Mouse (Mus musculus) liver (tissue): ENCODE results near the gene Cdc7.

ENCODE experiments used
- DNase-seq: peaks from one replicate; pipeline ENCODE4 v3.0.0-alpha.2; 2020; ENCODE audit warnings: mixed read lengths

The Cdc7 gene

DNA sequence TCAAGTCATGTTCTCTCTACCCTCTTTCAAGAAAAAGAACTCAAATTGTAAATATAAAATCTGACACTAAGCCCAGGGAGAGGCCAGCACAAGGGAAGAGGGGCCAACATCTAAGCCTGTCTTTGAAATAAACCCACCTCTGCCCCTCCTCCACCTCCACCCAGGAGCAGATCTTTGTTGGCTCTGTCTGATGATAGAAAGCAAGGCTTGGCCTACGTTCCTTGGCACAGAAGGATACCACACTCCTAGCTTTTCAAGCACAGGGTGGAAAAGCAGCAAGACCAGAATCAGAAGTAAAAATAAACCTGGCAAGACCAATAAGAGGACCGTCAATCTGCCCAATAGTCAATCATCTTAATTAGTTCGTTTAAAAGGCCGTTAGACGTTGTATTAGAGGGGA, 61.2 kb downstream of the Cdc7 start:
- no peak for DNase-seq

GRCm38 (mm10) chr5:107025809-107026208, 61.7 kb downstream of the Cdc7 start:
- DNase-seq: no peak

GRCm38 (mm10) chr5:107027616-107028015, 63.5 kb downstream of the Cdc7 start:
- DNase-seq: no peak

DNA sequence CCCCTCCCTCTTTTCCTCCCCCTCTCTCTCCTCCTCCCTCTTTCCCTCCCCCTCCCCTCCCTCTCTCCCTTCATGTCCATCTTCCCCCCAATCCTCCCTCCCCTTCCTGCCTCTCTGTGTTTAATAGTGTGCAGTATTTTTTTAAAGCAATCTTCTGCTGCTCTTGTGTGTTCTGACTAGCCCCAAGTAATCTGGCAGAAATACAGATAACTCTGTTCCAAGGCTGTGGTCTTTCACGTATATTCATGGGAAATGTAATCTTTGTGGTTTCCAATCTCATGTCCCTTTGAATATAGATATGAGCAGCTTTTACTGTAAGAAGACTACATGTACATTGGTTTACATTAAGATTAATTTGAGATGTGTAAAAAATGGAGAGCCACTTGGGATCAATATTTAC, 64.4 kb downstream of the Cdc7 start:
- no peak for DNase-seq

DNA sequence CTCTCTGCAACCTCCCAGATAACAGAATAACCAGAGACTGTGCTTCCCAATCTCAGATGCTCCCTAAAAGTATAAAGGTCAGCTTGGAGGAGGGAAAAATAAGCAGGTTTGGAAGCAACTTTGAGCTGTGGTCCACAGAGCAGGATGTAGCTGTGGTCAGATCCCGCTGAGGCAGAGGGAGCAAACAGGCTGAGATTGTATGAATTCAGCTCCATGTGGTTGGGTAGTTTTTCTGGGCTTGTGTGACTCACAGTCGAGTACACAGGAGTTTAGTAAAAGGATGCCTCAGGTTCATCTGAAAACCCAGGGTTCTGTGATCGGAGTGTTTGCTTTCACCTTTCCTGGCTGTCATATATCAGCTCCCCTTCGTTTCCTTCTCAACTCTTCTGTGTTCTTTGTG, 65.7 kb downstream of the Cdc7 start:
- DNase-seq: no peak

DNA sequence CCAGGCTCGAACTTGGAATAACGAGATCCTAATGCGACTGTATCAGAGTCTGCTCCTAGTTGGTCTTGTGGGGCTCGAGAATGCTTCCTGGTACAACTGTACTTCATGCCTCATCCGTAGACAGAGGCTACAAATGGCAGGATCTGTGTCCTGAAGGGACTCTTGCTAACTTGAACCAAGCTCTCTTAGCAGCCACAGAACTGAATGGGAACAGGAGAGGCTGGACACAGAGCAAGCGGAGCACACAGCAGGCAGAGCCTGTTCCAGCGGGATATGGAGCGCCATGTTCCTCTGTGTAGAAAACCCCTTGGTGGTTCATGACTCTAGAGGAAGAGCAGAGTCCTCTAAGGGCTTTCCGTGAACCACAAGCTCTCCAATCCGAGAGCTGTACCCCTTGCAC, 66.7 kb downstream of the Cdc7 start:
- DNase-seq: no peak
